Mouse (Mus musculus) testis, adult 2 months (tissue): ENCODE measurements around the gene Adm.

Source experiments
- CTCF ChIP-seq: fragments of 200-500 bp; IDR thresholded peaks from 2 replicates; pipeline ENCODE4 v1.5.1; 2012; ENCODE audit warnings: low read depth, mild to moderate bottlenecking, inconsistent platforms, low read length, moderate library complexity; ENCODE audit not compliant: control insufficient read depth, insufficient read depth, insufficient replicate concordance
- POLR2A ChIP-seq: fragments of 200-500 bp; IDR thresholded peaks from 2 replicates; pipeline ENCODE4 v1.6.1; 2012; ENCODE audit warnings: low read depth, mild to moderate bottlenecking, inconsistent platforms, low read length, moderate library complexity; ENCODE audit not compliant: control insufficient read depth

GRCm38 (mm10) chr7:110624961-110625360 is 2.5 kb upstream of the Adm start:
- TF ChIP-seq POLR2A = no peak
- TF ChIP-seq CTCF = no peak
